Mouse (Mus musculus) heart, adult 9 months (tissue): ENCODE measurements around the gene Pex1.
A peak's percentile ranks its signal among the peaks of the same experiment; 100 is the strongest.
"Not testable (repeated sequence)": the region's sequence is repeated elsewhere in the genome, so short reads cannot be mapped to it uniquely, and the experiment has no call there.

ENCODE experiments used
- DNase-seq, 2 experiments: peaks; one replicate each; pipeline ENCODE4 v3.0.0; 2022; ENCODE audit warnings: low spot score in 2 of 2

The Pex1 gene

GRCm38 (mm10) chr5:3595693-3596398 is at the start of gene Pex1:
Gene Pex1, plus strand, starts transcription at chr5:3596066.
- DNase-seq, result peak; percentile 96

- no peak for DNase-seq
These were observed 49.6 kb upstream of the Pex1 start for GRCm38 (mm10) chr5:3546226-3546625.

DNA sequence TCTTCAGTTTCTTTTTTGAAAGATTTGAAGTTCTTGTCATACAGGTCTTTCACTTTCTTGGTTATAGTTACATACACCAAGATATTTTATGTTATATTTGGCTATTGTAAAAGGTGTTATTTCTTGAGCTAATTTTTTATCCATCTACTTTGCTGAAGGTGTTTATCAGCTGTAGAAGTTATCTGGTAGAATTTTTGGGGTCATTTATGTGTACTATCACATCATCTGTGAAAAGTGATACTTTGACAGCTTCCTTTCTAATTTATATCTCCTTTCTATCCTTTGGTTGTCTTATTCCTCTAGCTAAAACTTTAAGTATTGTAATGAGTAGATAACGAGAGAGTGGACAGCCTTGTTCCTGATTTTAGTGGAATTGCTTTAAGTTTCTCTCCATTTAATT is 44.4 kb upstream of the Pex1 start:
- DNase-seq, result no peak

DNA sequence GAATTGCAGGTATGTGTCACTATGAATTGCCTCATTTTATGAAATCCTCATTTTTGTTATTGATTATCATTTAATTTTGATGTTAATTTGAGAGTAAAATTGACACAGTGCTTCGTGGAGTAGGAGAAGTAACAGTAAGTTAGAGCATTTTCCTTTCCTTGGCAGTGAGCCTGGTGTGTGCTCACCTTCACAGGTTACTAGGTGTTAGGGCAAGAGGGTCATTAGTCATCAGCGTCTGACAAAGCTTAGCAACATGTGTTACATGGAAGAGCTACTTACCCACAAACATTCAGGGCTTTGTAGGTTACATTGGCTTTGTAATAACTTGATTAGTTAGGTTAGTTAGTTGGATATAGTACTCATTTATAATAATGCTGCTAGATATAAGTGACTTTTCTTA is 41.7 kb upstream of the Pex1 start:
- no peak for DNase-seq

GRCm38 (mm10) chr5:3571266-3571665 is 24.6 kb upstream of the Pex1 start, which contains the start of gene 1700109H08Rik:
Gene 1700109H08Rik, plus strand, starts transcription at chr5:3571566.
- DNase-seq, result no peak

GRCm38 (mm10) chr5:3574825-3575224 is 21.0 kb upstream of the Pex1 start:
- no peak for DNase-seq

DNA sequence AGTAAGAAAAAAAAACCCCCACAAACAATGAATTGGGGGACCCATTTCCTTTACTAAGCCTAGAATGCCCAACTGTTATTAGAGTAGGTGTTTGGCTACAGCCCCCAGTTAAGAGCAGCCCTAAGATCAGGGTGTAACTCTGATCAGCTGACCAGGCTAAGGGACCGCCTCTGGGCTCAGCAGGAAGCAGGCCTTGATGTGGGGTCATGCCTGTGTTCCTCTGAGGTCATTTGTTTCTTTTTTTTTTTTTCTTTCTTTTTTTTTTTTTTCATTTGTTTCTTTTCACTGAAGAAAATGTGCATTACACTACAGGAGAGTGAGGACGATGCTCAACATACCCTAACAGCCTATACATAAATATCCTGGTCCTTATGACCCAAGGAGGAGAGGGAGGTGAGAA is 17.9 kb upstream of the Pex1 start:
- no peak for DNase-seq

- no peak for DNase-seq
These were observed 16.8 kb upstream of the Pex1 start for GRCm38 (mm10) chr5:3579066-3579465.

- peak; percentile 74 to 76 for DNase-seq
These were observed 517 bp downstream of the Pex1 start, which contains the start of gene Rbm48 for GRCm38 (mm10) chr5:3596399-3596766. Gene Rbm48, minus strand, starts transcription at chr5:3596585.

- DNase-seq, result no peak
These were observed 1.3 kb downstream of the Pex1 start for GRCm38 (mm10) chr5:3597171-3597570.

DNA sequence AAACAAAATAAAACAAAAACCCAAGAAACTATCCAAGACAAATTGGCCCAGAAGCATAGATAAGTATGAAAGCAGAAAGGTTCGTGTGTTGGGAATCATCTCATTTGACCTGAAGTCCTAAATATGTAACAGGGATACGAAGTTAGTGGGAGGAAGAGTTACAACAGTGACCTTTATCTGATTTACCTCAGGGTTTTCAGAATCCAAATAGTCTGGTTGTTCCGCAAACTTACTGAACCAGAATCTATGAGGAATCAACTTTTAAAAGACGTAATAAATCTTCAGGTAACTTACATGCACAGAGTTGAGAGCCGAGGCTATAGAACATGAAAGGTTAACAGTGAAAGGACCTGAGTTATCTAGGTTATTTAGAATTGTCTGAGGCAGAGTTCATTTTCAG is 2.9 kb downstream of the Pex1 start:
- no peak for DNase-seq

DNA sequence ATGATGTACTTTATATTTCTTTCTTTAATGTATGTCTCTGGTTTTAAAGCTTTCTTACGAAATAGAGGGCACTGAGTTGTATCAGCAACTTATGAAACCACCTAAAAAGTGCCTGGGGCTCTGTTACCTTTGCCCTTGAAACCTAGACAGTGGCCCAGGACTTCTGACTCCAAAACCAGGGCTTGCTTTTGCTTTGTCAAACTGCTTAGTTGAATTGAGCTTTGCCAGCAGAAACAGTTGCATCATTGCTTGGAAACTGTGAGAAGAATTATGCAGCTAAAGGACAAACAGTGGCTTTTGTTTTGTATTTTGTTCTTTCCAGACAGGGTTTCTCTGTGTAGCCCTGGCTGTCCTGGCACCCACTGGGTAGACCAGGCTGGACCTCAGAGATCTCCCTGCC is 4.4 kb downstream of the Pex1 start:
- DNase-seq, result no peak

- DNase-seq, result no peak
These were observed 4.9 kb downstream of the Pex1 start for GRCm38 (mm10) chr5:3600790-3601189.

DNA sequence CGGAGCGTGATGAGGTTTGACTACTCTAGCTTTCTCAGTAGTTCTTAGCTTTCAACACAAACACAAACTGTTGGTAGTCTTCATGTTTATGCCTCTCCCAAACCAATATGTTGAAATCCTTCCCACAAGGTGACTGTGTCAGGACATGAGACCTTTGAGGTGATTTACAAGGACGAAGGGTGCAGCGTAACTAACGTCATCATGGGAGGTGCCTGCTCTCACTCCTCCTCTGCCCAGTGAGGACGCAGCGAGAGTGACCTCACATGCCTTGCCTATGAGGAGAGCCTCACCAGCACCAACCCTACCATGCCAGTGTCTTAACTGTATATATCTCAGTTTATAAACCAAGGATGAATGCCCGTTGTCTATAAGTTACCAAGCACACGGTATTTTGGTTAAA is 11.2 kb downstream of the Pex1 start:
- DNase-seq, result no peak

DNA sequence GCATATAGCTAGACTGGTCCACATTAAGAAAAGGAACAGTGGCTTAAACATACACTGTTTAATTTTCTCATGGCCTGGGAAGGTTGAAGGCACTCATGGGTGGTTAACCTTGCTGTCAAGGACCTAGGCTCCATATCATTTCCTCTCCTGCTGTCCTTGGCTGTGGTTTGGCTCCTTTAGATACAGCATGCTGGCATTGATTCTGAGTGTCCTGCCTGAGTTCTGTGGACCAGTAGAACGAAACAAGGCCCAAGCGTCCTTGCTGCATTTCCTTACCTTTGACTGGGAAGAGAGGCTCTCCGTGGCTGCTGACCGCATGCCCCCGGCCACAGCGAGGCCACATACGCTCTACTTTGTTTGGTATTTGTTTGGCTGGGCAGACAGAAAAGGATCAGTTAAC is 13.4 kb downstream of the Pex1 start:
- no peak for DNase-seq

DNA sequence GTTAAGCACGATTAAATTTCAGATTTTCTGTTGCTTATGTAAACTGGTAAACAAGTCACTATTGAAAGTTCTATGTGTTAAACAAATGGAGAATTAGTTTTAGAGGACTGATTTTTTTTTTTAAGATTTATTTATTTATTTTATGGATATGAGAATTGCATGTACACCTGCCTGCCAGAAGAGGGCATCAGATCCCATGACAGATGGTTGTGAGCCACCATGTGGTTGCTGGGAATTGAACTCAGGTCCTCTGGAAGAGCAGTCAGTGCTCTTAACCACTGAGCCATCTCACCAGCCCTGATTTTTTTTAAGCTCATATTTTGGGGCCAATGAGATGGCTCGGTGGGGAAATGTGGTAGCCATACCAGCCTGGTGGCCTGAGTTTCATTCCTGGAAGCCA is 16.0 kb downstream of the Pex1 start:
- not testable (repeated sequence) for DNase-seq

DNA sequence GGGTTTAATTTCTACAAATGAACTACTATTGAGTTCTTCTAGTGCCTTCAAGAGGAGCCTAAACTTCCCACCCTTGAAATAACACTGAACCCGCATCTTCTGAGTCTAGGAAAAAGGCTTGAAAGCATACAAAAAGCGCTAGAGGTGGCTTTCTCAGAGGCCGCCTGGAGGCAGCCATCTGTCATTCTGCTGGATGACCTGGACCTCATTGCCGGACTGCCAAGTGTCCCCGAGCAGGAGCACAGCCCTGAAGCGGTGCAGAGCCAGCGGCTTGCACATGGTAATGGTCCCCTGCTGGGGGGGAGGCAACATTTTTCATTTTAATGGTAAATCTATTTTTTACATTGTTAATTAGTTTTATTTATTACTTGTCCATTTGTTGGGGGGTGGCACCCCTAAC is 24.6 kb downstream of the Pex1 start:
- DNase-seq, result no peak

DNA sequence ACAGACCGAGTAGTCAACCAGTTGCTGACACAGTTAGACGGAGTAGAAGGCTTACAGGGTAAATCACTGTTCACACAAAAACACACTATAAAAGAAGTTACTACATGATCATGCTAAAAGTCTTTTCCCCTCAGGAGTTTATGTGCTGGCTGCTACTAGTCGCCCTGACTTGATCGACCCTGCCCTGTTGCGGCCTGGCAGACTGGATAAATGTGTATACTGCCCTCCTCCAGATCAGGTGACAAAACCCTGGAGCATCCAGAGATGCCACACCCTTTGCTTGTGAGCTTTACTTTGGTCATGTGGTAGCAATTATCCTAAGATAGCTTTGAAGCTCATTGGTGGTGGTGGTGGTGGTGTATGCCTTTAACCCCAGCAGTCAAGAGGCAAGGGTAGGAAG is 34.2 kb downstream of the Pex1 start:
- no peak for DNase-seq

- no peak for DNase-seq
These were observed 35.8 kb downstream of the Pex1 start for GRCm38 (mm10) chr5:3631512-3632271.

DNA sequence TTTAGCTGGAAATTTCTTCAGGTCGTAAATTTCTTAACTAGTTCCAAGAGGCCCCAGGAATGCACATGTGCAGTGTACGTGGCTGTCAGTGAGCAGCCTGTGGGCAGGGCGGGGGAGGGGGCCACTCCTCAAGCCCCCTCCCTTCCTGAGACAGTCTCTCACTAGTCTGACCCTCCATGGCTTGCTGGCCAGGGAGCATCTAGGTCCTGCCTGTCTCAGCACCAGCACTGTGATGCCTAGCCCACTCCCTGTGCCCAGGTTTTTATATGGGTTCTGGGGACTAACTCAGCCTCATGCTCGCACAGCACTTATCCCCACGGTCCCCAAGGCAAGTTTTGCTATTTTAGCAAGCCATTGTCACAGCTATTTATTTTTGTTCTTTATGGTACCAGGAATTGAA is 36.4 kb downstream of the Pex1 start:
- no peak for DNase-seq

DNA sequence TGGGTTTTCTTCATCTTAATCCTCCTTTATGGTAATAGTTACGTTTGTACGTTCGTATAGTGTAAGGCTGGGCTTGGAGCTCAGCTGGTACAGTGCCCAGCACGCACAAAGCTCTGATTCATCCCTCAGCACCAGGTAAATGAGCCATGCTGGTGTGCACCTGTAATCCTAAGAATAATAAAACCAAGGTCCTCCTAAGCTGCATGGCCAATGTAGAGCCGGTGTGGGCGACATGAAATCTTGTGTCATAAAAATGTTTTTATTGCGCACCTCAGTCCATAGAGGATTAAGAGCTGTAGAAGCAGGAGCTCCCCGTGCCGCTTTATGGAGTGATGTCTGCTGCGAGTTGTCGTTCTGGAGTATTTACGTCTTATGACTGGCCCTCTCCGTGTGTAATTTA is 37.4 kb downstream of the Pex1 start:
- DNase-seq, result no peak

- DNase-seq, result no peak
These were observed 38.1 kb downstream of the Pex1 start for GRCm38 (mm10) chr5:3633951-3634350.

- no peak for DNase-seq
These were observed 39.4 kb downstream of the Pex1 start for GRCm38 (mm10) chr5:3635286-3635685.
